In the genomic region with DNA sequence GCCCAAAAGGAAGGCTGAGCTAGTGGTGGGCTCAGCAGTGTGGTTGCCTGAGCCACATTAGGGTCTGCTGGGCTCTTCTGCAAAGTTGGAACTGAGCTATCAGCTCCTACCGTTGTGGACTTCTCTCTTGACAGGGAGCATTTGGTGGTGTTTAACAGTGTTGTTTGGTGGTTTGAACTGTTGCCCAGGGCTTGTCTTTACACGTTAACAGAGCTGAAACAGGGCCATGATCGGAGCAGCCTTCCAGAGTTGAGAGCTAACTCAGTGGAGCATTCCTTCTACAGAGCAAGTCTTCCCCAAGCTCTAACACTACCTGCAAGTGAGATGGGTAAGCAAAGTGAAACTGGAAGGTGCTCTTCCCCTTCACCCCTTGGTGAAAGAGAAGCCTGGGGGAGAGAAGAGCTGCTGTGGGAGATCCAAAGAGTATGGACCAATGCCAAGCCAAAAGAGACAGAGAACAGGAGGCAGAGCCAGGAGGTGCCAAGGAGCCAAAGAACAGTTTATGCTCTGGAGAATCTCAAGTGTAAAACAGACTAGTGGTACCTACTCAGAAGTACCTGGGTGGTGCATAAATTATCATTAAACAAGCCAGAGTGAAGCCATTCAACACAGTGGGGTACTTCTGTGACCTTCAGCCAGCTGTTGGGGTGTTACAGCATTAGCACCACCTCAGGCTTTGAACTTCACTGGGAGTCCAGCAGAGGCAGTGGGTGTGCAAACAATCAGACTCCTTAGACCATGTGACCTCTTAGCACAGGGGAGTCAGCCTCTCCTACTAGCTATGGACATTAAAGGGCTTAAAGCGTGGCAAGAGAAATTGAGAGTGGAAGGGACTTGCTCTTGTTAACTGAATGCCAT, we compare ENCODE assay signal across 13 mouse cellular contexts.
DNase-seq lines count a peak whose midpoint lies in the region; ATAC-seq and TF ChIP-seq lines count a peak whose summit lies in the region.
"Had no signal": no experiment of that assay in that cellular context is flagged by ENCODE, and none has a peak within 500 bp of the region (broad histone marks: within the 10 kb centered on the region; RNA-seq: fewer than 3 reads in every experiment).

No protein-coding gene starts in this region.

- no peak overlapping the region for H3K4me2 ChIP-seq in kidney, embryonic 16.5 days (replicated peaks; ENCODE audit: low read depth, low read length)
- no peak overlapping the region for H3K4me2 ChIP-seq in hindbrain, embryonic 11.5 days (replicated peaks; ENCODE audit: low read depth, low read length)
- H3K4me2 ChIP-seq: heart, embryonic 13.5 days; neural tube, embryonic 13.5 days had no signal

- ATAC-seq in kidney, embryonic 16.5 days (ENCODE audit: low FRiP score, low TSS enrichment) = peak; percentile 51; the same call in 1 of the 2 replicates
- no peak for ATAC-seq in hindbrain, embryonic 11.5 days (ENCODE audit: low FRiP score)
- ATAC-seq: inflammation-experienced regulatory T-cells, adult 6 months had no signal

- in situ Hi-C loops in ES-E14 (cut with MboI; ENCODE audit: low sequenced_read_pairs in 2 of 2, unreplicated experiment in 2 of 2) = no loop called here

- no peak overlapping the region for H3K4me3 ChIP-seq in heart, embryonic 10.5 days
- no peak overlapping the region for H3K4me3 ChIP-seq in ES-E14 (ENCODE audit: insufficient read depth in 1 of 2, low read depth in 1 of 2, low read length in 2 of 2, poor library complexity in 1 of 2, severe bottlenecking in 1 of 2)
- no peak overlapping the region for H3K4me3 ChIP-seq in kidney, embryonic 16.5 days (ENCODE audit: low read length)
- H3K4me3 ChIP-seq in hindbrain, embryonic 11.5 days (ENCODE audit: low read depth, low read length) = no peak overlapping the region
- H3K4me3 ChIP-seq: heart, embryonic 13.5 days; megakaryocyte, embryonic 14.5 days; neural tube, embryonic 13.5 days had no signal

- no peaks in the 10 kb centered on the region for H3K9me3 ChIP-seq in heart, embryonic 10.5 days
- no peaks in the 10 kb centered on the region for H3K9me3 ChIP-seq in ES-E14 (ENCODE audit: control insufficient read depth, insufficient read depth, low read depth, low read length)
- H3K9me3 ChIP-seq in kidney, embryonic 16.5 days (ENCODE audit: low read length) = no peaks in the 10 kb centered on the region
- no peaks in the 10 kb centered on the region for H3K9me3 ChIP-seq in hindbrain, embryonic 11.5 days (ENCODE audit: control insufficient read depth, low read length)
- H3K9me3 ChIP-seq: heart, embryonic 13.5 days; neural tube, embryonic 13.5 days had no signal

- no peaks in the 10 kb centered on the region for H3K27me3 ChIP-seq in heart, embryonic 10.5 days (ENCODE audit: insufficient read depth, poor library complexity, severe bottlenecking)
- no peaks in the 10 kb centered on the region for H3K27me3 ChIP-seq in kidney, embryonic 16.5 days (ENCODE audit: insufficient read depth, low read length)
- no peaks in the 10 kb centered on the region for H3K27me3 ChIP-seq in hindbrain, embryonic 11.5 days (ENCODE audit: control insufficient read depth, insufficient read depth, low read length)
- H3K27me3 ChIP-seq: heart, embryonic 13.5 days; megakaryocyte, embryonic 14.5 days; neural tube, embryonic 13.5 days had no signal

- H3K27ac ChIP-seq in heart, embryonic 10.5 days = no peak overlapping the region
- peak overlapping the region; percentile 34; the same call in 1 of the 2 replicates for H3K27ac ChIP-seq in ES-E14 (ENCODE audit: insufficient read depth, low read depth, low read length, poor library complexity, severe bottlenecking)
- no peak overlapping the region for H3K27ac ChIP-seq in kidney, embryonic 16.5 days (ENCODE audit: low read length)
- H3K27ac ChIP-seq in hindbrain, embryonic 11.5 days (ENCODE audit: low read depth, low read length) = no peak overlapping the region
- H3K27ac ChIP-seq: heart, embryonic 13.5 days; neural tube, embryonic 13.5 days had no signal

- WGBS in heart, embryonic 10.5 days = 72% methylated on average over 4 of the region's 4 CpGs
- WGBS in kidney, embryonic 16.5 days = 68% methylated on average over 4 of the region's 4 CpGs
- WGBS in hindbrain, embryonic 11.5 days = 92% methylated on average over 4 of the region's 4 CpGs

- no peaks in the 10 kb centered on the region for H3K36me3 ChIP-seq in heart, embryonic 10.5 days
- H3K36me3 ChIP-seq in ES-E14 (ENCODE audit: control insufficient read depth, insufficient read depth, low read length, poor library complexity, severe bottlenecking) = no peaks in the 10 kb centered on the region
- no peaks in the 10 kb centered on the region for H3K36me3 ChIP-seq in kidney, embryonic 16.5 days (ENCODE audit: insufficient read depth, low read length)
- H3K36me3 ChIP-seq in hindbrain, embryonic 11.5 days (ENCODE audit: control insufficient read depth, insufficient read depth, low read length) = no peaks in the 10 kb centered on the region
- H3K36me3 ChIP-seq: G1E; heart, embryonic 13.5 days; neural tube, embryonic 13.5 days had no signal

- no peak overlapping the region for H3K9ac ChIP-seq in ES-E14 (ENCODE audit: insufficient read depth, low read depth, low read length, poor library complexity, severe bottlenecking)
- H3K9ac ChIP-seq in kidney, embryonic 16.5 days (replicated peaks; ENCODE audit: low read length) = no peak overlapping the region
- H3K9ac ChIP-seq in hindbrain, embryonic 11.5 days (ENCODE audit: low read depth, low read length) = no peak overlapping the region
- H3K9ac ChIP-seq: heart, embryonic 13.5 days; neural tube, embryonic 13.5 days had no signal

- DNase-seq in heart, postnatal 4 days = peak; percentile 13
- DNase-seq in heart, embryonic 10.5 days (ENCODE audit: low spot score) = no peak
- peak; percentile 18 for DNase-seq in 3T3-L1 (ENCODE audit: low read depth, low spot score)
- no peak for DNase-seq in ES-E14 (ENCODE audit: low read depth, low spot score)
- no peak for DNase-seq in hindbrain, embryonic 11.5 days (ENCODE audit: low spot score)
- DNase-seq in right cerebral cortex, postnatal 4 days = no peak
- DNase-seq: adrenal gland, postnatal 36 days had no signal

- H3K4me1 ChIP-seq in heart, embryonic 10.5 days = no peaks in the 10 kb centered on the region
- H3K4me1 ChIP-seq in ES-E14 (ENCODE audit: control insufficient read depth in 2 of 2, insufficient read depth in 2 of 2, low read length in 2 of 2, poor library complexity in 1 of 2) = peaks cover 15 to 38% of the 10 kb centered on the region in 2 experiments
- 0 out of 2 replicates have a peak, but pooled peaks cover 7% of the 10 kb centered on the region for H3K4me1 ChIP-seq in kidney, embryonic 16.5 days (ENCODE audit: insufficient read depth, low read length)
- H3K4me1 ChIP-seq in hindbrain, embryonic 11.5 days (replicated peaks; ENCODE audit: control insufficient read depth, insufficient read depth, low read length) = no peaks in the 10 kb centered on the region
- H3K4me1 ChIP-seq: megakaryocyte, embryonic 14.5 days had no signal

TF ChIP-seq in ES-E14, 5 proteins besides CTCF, POLR2A, EP300 and RAD21:
- TF ChIP-seq HCFC1 (IDR thresholded peaks at IDR 0.05; ENCODE audit: borderline replicate concordance, insufficient read depth, low read length) (no peak), ZC3H11A (IDR thresholded peaks at IDR 0.05; ENCODE audit: borderline replicate concordance, low read depth, low read length) (no peak), CHD2 (IDR thresholded peaks at IDR 0.05; ENCODE audit: low read depth, low read length) (no peak), ZNF384 (IDR thresholded peaks at IDR 0.05; ENCODE audit: low read depth, low read length) (no peak), MAFK (IDR thresholded peaks at IDR 0.05; ENCODE audit: insufficient read depth, low read depth, low read length) (no peak)

Comparison
In these comparisons a context has a peak if more than half of its experiments do, and no peak if none do; other contexts are left out.
1. DNase-seq: peak in heart, postnatal 4 days (single experiment) and 3T3-L1 (single experiment); none in heart, embryonic 10.5 days (single experiment), ES-E14 (single experiment), hindbrain, embryonic 11.5 days (single experiment) and right cerebral cortex, postnatal 4 days (single experiment).